Mouse (Mus musculus) hindbrain, embryonic 16.5 days (tissue): ENCODE measurements around the gene Camta1. TPM values are rescaled to one million over a fixed set of nuclear protein-coding genes. Genes with fewer than 3 reads are reported as not detected.

Experiments used
- ATAC-seq: fragments of 200-750 bp; cut with Nextera tagmentation; 2 replicates; pipeline ENCODE4 v1.8.0; 2017; ENCODE audit warnings: moderate TSS enrichment, moderate library complexity
- H3K27ac ChIP-seq: fragments of 300-500 bp; sonication (generic); 2 replicates; pipeline ENCODE4 v1.5.1; 2014; ENCODE audit warnings: low read depth, mild to moderate bottlenecking, control low read depth, low read length, moderate library complexity
- H3K27me3 ChIP-seq: fragments of 300-500 bp; sonication (generic); replicated peaks from 2 replicates; pipeline ENCODE4 v1.6.1; 2014; ENCODE audit warnings: low read length; ENCODE audit not compliant: control insufficient read depth, insufficient read depth
- H3K36me3 ChIP-seq: fragments of 300-500 bp; sonication (generic); 2 replicates; pipeline ENCODE4 v1.6.1; 2014; ENCODE audit warnings: mild to moderate bottlenecking, low read length, moderate library complexity, mixed read lengths; ENCODE audit not compliant: control insufficient read depth, insufficient read depth
- H3K4me1 ChIP-seq: fragments of 300-500 bp; sonication (generic); 2 replicates; pipeline ENCODE4 v1.6.1; 2014; ENCODE audit warnings: low read depth, low read length; ENCODE audit not compliant: control insufficient read depth, insufficient read depth
- H3K4me2 ChIP-seq: fragments of 300-500 bp; sonication (generic); 2 replicates; pipeline ENCODE4 v1.6.1; 2014; ENCODE audit warnings: mild to moderate bottlenecking, low read length, control low read depth, moderate library complexity
- H3K4me3 ChIP-seq: fragments of 300-500 bp; sonication (generic); 2 replicates; pipeline ENCODE4 v1.5.1; 2014; ENCODE audit warnings: mild to moderate bottlenecking, low read length, control low read depth, moderate library complexity
- H3K9ac ChIP-seq: fragments of 300-500 bp; sonication (generic); 2 replicates; pipeline ENCODE4 v1.6.1; 2014; ENCODE audit warnings: low read depth, mild to moderate bottlenecking, control low read depth, low read length, moderate library complexity
- H3K9me3 ChIP-seq: fragments of 300-500 bp; sonication (generic); 2 replicates; pipeline ENCODE4 v1.6.1; 2014; ENCODE audit warnings: mild to moderate bottlenecking, low read length, moderate library complexity; ENCODE audit not compliant: control insufficient read depth
- WGBS: fragments of 180-500 bp; shearing (Covaris S2); extraction: QIAGEN DNeasy Blood & Tissue Kit; methylation state at CpG from one replicate; pipeline ENCODE4 v1.1.7; 2014; 5-methylcytosine and 5-hydroxymethylcytosine counted together
- polyA plus RNA-seq: library from polyadenylated mRNA; unstranded; fragments of >200 nt; fragmentation: Nextera tagmentation; extraction: Ambion mirVana; gene quantifications from 2 replicates; pipeline ENCODE4 v1.2.1, GENCODE M21; 2015

Camta1 gene
- polyA plus RNA-seq, 1 experiment from 2014 or later = 153 TPM

DNA sequence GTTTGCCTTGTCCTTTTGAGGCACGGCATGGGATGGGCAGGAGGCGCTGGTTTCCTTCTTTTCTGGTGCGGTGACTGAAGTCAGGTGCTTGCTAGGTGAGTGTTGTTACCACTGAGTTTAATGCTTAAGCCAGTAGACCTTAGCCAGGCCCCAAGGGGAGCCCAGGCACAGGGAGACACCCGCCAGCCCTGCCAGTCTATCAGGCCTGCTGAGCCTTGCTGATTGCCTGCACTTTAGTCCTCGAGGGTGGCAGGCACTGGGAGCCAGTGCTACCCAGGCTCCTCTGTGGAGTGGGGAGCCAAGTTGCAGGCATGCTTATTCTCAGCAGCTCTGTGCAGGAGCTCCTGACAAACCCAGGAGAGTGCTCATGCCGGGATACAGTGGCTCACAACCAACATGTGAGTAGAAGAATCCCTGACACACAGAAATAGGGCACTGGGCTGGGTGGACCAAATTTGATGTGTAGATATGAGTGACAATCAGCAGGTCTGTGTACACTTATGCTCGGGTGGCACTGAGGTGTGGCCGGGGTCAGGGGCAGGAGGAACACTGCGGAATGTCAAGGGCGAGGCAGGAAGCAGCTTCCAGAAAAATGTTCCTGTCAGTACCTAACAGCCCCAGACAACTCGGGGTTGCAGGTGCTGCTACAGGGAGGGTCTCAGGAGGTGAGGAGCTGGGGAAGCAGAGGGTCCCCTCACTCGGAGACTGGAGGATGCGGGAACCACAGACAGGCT lies 638.2 kb downstream of the Camta1 start:
- H3K4me1 ChIP-seq = peaks cover 13% of the 10 kb centered on the region
- 74% methylated on average over 13 of the region's 13 CpGs for WGBS
- no peaks in the 10 kb centered on the region for H3K9me3 ChIP-seq
- peak overlapping the region; percentile 14; the same call in 1 of the 2 replicates for H3K27ac ChIP-seq
- ATAC-seq = no peak
- no peak overlapping the region for H3K4me3 ChIP-seq
- no peak overlapping the region for H3K4me2 ChIP-seq
- no peak overlapping the region for H3K9ac ChIP-seq
- no peaks in the 10 kb centered on the region for H3K36me3 ChIP-seq
- no peaks in the 10 kb centered on the region for H3K27me3 ChIP-seq

DNA sequence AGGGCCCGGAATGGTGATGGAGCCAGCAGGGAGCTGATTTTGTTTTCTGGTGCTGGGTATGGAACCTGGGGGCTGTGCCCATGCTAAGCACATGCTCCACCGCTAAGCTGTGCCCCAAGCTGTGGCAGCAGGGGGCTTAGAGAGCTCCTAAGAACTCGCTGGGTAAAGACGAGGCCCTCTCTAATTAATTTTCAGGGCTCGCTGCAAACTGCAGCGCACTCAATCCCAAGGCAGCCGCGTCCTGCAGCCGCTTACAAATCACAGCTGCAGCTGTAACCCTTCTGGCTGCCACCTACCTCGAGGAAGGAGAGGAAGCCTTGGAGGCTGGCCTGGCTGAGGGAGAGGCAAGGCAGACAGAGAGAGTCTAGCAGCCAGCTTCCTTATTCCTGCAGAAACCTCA lies 639.0 kb downstream of the Camta1 start:
- Histone ChIP-seq H3K9me3 (no peaks in the 10 kb centered on the region), H3K27ac (peak overlapping the region; percentile 45; the same call in 1 of the 2 replicates), H3K4me2 (no peak overlapping the region), H3K9ac (no peak overlapping the region), H3K4me1 (peaks cover 13% of the 10 kb centered on the region), H3K4me3 (no peak overlapping the region), H3K36me3 (no peaks in the 10 kb centered on the region), H3K27me3 (no peaks in the 10 kb centered on the region)
- ATAC-seq = peak; percentile 14; the same call in 1 of the 2 replicates
- 12% methylated on average over 10 of the region's 10 CpGs for WGBS

DNA sequence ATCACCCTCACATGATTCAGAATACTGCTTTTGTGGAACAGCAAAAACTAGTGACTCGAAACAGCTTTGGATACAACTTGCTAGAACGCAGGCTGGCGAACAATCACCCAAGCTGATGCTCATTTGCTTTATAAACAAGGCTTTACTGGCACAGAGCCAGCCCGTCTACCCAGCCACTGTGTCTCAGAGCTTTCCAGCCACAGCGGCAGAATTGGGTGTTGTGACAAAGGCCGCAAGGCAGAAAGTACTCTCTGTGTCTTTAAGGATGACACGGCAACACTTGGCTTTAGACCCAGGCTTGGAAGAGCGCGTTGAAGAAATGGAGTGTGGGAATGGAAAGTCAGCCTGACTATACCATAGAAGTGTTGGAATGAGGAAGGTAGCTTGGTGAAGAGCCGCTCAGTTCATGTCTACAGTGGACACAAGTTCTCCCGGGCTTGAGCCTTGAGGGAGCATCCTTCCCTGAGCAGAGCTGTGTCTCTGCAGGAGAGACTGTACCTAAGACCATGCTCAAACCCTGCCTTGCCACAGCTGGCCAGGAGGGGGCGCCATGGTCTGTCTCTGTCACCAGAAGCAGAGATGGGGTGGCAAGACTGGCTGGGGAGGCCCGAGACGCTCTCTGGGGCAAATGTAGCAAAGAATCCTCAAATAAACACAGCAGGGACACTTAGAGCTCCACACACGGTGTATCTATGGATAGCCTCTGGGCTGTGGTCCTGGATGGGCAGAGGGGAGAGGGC lies 645.0 kb downstream of the Camta1 start:
- H3K4me2 ChIP-seq = no peak overlapping the region
- H3K27ac ChIP-seq = peak overlapping the region; percentile 58
- no peak overlapping the region for H3K4me3 ChIP-seq
- 48% methylated on average over 15 of the region's 15 CpGs for WGBS
- peaks cover 25% of the 10 kb centered on the region for H3K4me1 ChIP-seq
- no peaks in the 10 kb centered on the region for H3K36me3 ChIP-seq
- no peak overlapping the region for H3K9ac ChIP-seq
- H3K27me3 ChIP-seq = no peaks in the 10 kb centered on the region
- H3K9me3 ChIP-seq = no peaks in the 10 kb centered on the region
- ATAC-seq = no peak

DNA sequence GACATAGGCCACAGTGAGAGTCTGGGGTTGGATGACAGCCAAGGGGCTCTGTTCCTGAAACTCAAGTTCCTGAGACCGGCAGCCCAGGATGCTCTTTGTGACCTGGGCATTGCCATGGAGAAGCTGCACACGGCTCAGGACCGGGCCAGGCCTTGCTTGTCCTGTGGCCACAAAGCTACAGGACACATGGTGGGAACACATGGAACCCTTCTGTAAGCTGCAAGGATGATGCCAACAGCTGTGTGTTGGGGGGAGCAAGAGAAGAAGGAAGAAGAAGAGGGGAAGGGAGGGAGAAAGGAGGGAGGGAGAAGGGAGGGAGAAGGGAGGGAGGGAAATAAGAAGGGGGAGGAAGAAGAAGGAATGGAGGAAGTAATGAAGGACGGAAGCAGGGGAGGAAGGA lies 645.8 kb downstream of the Camta1 start:
- ATAC-seq = no peak
- Histone ChIP-seq H3K4me2 (no peak overlapping the region), H3K9me3 (no peaks in the 10 kb centered on the region), H3K4me3 (no peak overlapping the region), H3K4me1 (peaks cover 25% of the 10 kb centered on the region), H3K9ac (no peak overlapping the region), H3K36me3 (no peaks in the 10 kb centered on the region), H3K27ac (no peak overlapping the region; the same call in 1 of the 2 replicates), H3K27me3 (no peaks in the 10 kb centered on the region)
- WGBS = 32% methylated on average over 4 of the region's 4 CpGs

DNA sequence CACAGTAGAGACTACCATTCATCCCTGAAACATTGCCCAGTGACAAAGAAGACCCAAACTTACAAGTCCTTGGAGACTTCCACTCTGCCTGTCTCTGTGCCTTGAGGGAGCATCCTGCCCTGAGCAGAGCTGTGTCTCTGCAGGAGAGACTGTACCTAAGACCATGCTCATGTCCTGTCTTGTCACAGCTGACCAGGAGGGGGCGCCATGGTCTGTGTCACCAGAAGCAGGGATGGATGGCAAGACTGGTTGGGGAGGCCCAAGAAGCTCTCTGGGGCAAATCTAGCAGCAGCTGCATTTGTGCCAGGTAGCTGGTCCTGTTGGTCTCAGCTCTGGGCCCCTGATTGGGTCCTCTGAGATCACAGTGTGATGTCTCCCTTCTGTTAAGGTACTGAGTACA lies 646.5 kb downstream of the Camta1 start:
- Histone ChIP-seq H3K9ac (no peak overlapping the region), H3K4me1 (peaks cover 25% of the 10 kb centered on the region), H3K4me3 (no peak overlapping the region), H3K4me2 (no peak overlapping the region), H3K27me3 (no peaks in the 10 kb centered on the region), H3K9me3 (no peaks in the 10 kb centered on the region), H3K36me3 (no peaks in the 10 kb centered on the region), H3K27ac (no peak overlapping the region)
- no peak for ATAC-seq
- 56% methylated on average over 1 of the region's 1 CpGs for WGBS

DNA sequence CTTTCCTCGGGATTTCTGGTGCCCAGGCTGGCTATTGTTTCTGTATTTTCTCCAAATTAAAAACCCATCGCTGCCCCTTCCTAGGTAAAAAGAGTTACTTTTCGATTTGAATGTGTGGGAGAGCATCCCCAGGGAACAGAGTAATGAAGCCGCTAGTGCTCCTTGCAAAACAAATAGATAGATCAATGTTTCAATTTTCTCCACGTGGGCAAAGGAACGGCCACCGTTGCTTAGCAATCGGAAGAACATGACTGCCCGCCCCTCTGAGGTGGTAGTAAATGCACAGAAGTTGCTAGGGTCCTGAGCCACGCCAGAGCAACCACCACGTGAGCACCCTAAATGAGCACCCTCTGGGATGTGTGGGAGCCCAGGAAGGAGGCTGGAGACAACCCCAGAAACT lies 648.2 kb downstream of the Camta1 start:
- ATAC-seq = 0 out of 2 replicates have a peak, but pooled peaks have one; percentile 13
- H3K4me2 ChIP-seq = no peak overlapping the region
- H3K9me3 ChIP-seq = no peaks in the 10 kb centered on the region
- H3K4me1 ChIP-seq = peaks cover 25% of the 10 kb centered on the region
- H3K4me3 ChIP-seq = no peak overlapping the region
- peak overlapping the region; percentile 49; the same call in 1 of the 2 replicates for H3K27ac ChIP-seq
- WGBS = 37% methylated on average over 11 of the region's 11 CpGs
- no peaks in the 10 kb centered on the region for H3K27me3 ChIP-seq
- no peak overlapping the region for H3K9ac ChIP-seq
- no peaks in the 10 kb centered on the region for H3K36me3 ChIP-seq

DNA sequence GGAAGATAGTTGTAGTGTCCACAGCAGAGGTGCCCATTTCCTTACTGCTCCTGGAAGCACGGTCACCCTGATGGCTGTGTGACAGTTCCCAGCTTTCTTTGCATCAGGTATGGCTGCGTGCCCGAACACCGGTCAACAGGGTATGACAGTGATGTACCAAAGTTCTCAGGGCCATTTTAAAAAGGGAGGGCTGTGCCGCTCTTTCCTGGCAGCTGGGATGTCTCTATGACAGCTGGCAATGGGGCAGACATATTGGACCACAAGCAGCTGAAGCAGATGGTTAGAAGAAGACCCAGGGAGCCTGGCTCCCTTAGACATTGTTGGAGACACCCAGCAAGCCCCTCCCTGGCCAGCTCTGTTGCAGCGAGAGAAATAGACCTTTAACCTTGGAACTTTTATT lies 649.7 kb downstream of the Camta1 start:
- Histone ChIP-seq H3K4me1 (peaks cover 28% of the 10 kb centered on the region), H3K9ac (no peak overlapping the region), H3K27me3 (no peaks in the 10 kb centered on the region), H3K4me2 (no peak overlapping the region), H3K9me3 (no peaks in the 10 kb centered on the region), H3K4me3 (no peak overlapping the region), H3K36me3 (no peaks in the 10 kb centered on the region), H3K27ac (no peak overlapping the region)
- ATAC-seq = no peak
- WGBS = 81% methylated on average over 6 of the region's 6 CpGs

DNA sequence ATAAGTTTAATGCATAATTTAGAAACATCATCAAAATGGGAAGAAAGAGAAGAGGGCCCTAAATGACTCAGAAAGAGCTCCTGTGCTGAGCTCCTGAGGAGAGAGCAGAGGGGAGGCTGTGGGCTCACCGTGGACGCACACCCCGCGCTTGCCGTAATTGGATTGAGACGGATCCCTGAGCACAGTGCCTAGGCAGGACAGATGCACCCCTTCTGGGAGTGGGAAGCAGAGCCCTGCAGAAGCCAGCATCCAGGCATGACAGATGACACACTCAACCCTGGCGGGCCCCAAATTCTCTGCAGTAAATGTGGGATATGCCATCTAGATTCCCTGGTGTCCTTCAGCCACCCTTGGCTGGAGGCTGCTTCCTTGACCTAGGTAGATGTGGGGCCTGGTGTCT lies 654.1 kb downstream of the Camta1 start:
- Histone ChIP-seq H3K9me3 (no peaks in the 10 kb centered on the region), H3K4me2 (no peak overlapping the region), H3K27ac (peak overlapping the region; percentile 12; the same call in 1 of the 2 replicates), H3K27me3 (no peaks in the 10 kb centered on the region), H3K4me1 (peaks cover 6% of the 10 kb centered on the region), H3K4me3 (no peak overlapping the region), H3K36me3 (no peaks in the 10 kb centered on the region), H3K9ac (no peak overlapping the region; the same call in 1 of the 2 replicates)
- ATAC-seq = no peak
- WGBS = 63% methylated on average over 7 of the region's 7 CpGs

DNA sequence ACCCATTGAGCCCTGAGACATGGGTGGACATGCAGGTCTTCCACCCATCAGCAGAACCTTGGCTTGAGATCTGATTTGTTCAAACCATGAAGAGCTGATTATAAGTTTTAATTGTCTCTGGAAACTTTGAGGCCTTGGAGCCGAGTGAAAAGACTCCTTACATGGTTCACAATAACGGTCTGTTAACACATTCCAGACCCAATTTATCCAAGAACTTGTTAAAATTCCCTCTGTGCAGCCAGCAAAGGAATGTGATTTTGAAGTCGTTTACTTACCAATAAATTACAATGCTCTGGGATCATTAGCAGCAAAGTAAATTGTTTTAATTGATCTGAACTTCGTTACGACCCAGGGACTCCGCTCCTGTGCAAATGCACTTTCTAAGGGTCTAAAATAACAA lies 658.8 kb downstream of the Camta1 start:
- ATAC-seq = no peak
- no peaks in the 10 kb centered on the region for H3K9me3 ChIP-seq
- no peaks in the 10 kb centered on the region for H3K27me3 ChIP-seq
- H3K4me3 ChIP-seq = no peak overlapping the region
- peaks cover 4% of the 10 kb centered on the region for H3K4me1 ChIP-seq
- H3K36me3 ChIP-seq = no peaks in the 10 kb centered on the region
- H3K27ac ChIP-seq = no peak overlapping the region
- H3K4me2 ChIP-seq = no peak overlapping the region
- WGBS = 61% methylated on average over 6 of the region's 6 CpGs
- H3K9ac ChIP-seq = no peak overlapping the region
